Mouse (Mus musculus): ENCODE results near the gene Espl1. TPM values are rescaled to one million over a fixed set of nuclear protein-coding genes. Genes with fewer than 3 reads are reported as not detected.

The Espl1 gene
- total and polyA plus RNA-seq, 3 experiments: 15.8 to 145 (median 35.5) TPM

- DNase-seq (ENCODE audit: low spot score) (no peak), ATAC-seq (ENCODE audit: extremely low read depth, insufficient number of reproducible peaks, low FRiP score, poor library complexity, severe bottlenecking) (no peak)
- peaks cover 61% of the 10 kb centered on the region for H3K27me3 ChIP-seq (ENCODE audit: insufficient read depth, low read length)
- TF ChIP-seq GATA1 (IDR thresholded peaks at IDR 0.05; ENCODE audit: borderline replicate concordance, low read length): no peak
- H3K4me3 ChIP-seq (ENCODE audit: low read depth, low read length): no peak overlapping the region
- H3K9me3 ChIP-seq (replicated peaks): no peaks in the 10 kb centered on the region
- H3K4me1 ChIP-seq (ENCODE audit: insufficient read depth, low read depth, low read length): peaks cover 12% of the 10 kb centered on the region
- H3K36me3 ChIP-seq (replicated peaks): no peaks in the 10 kb centered on the region
Observed at GRCm38 (mm10) chr15:102271441-102271840, 24.6 kb upstream of the Espl1 start.

GRCm38 (mm10) chr15:102273982-102274716 lies 21.9 kb upstream of the Espl1 start:
- H3K27me3 ChIP-seq (ENCODE audit: insufficient read depth, low read length): peaks cover 45% of the 10 kb centered on the region
- H3K36me3 ChIP-seq (replicated peaks): no peaks in the 10 kb centered on the region
- DNase-seq (ENCODE audit: low spot score) (no peak), ATAC-seq (ENCODE audit: extremely low read depth, insufficient number of reproducible peaks, low FRiP score, poor library complexity, severe bottlenecking) (no peak)
- TF ChIP-seq GATA2 (IDR thresholded peaks at IDR 0.05; ENCODE audit: borderline replicate concordance, low read depth, low read length) (no peak), TAL1 (conservative IDR thresholded peaks at IDR 0.05; ENCODE audit: low read depth, low read length) (no peak), GATA1 (IDR thresholded peaks at IDR 0.05; ENCODE audit: borderline replicate concordance, low read length) (no peak), CTCF (IDR thresholded peaks at IDR 0.05; ENCODE audit: low read depth, low read length) (no peak), POLR2AphosphoS5 (IDR thresholded peaks at IDR 0.05; ENCODE audit: insufficient replicate concordance, low read depth, low read length) (no peak)
- H3K4me1 ChIP-seq (ENCODE audit: insufficient read depth, low read depth, low read length): peaks cover 17% of the 10 kb centered on the region
- no peak overlapping the region for H3K4me3 ChIP-seq (ENCODE audit: low read depth, low read length)
- H3K9me3 ChIP-seq (replicated peaks): no peaks in the 10 kb centered on the region

GRCm38 (mm10) chr15:102278726-102279091 lies 17.4 kb upstream of the Espl1 start:
- ATAC-seq (ENCODE audit: extremely low read depth, insufficient number of reproducible peaks, low FRiP score, poor library complexity, severe bottlenecking) (no peak), DNase-seq (ENCODE audit: low spot score) (no peak)
- peak overlapping the region; percentile 95 for H3K4me3 ChIP-seq (ENCODE audit: low read depth, low read length)
- TF ChIP-seq GATA1 (IDR thresholded peaks at IDR 0.05; ENCODE audit: borderline replicate concordance, low read length): no peak
- TF ChIP-seq GATA2 (IDR thresholded peaks at IDR 0.05; ENCODE audit: borderline replicate concordance, low read depth, low read length): no peak
- no peak for TF ChIP-seq CTCF (IDR thresholded peaks at IDR 0.05; ENCODE audit: low read depth, low read length)
- TF ChIP-seq TAL1 (conservative IDR thresholded peaks at IDR 0.05; ENCODE audit: low read depth, low read length): no peak
- TF ChIP-seq POLR2AphosphoS5 (IDR thresholded peaks at IDR 0.05; ENCODE audit: insufficient replicate concordance, low read depth, low read length): no peak
- peaks cover 44% of the 10 kb centered on the region for H3K4me1 ChIP-seq (ENCODE audit: insufficient read depth, low read depth, low read length)
- 0 out of 2 replicates have a peak, but pooled peaks cover 12% of the 10 kb centered on the region for H3K27me3 ChIP-seq (ENCODE audit: insufficient read depth, low read length)
- H3K36me3 ChIP-seq (replicated peaks): peaks cover 28% of the 10 kb centered on the region
- H3K9me3 ChIP-seq (replicated peaks): no peaks in the 10 kb centered on the region

- Histone ChIP-seq H3K27me3 (ENCODE audit: insufficient read depth, low read length) (0 out of 2 replicates have a peak, but pooled peaks cover 9% of the 10 kb centered on the region), H3K36me3 (replicated peaks) (peaks cover 29% of the 10 kb centered on the region), H3K9me3 (replicated peaks) (no peaks in the 10 kb centered on the region), H3K4me1 (ENCODE audit: insufficient read depth, low read depth, low read length) (peaks cover 50% of the 10 kb centered on the region), H3K4me3 (ENCODE audit: low read depth, low read length) (peak within 1 kb of the TSS; percentile 95)
- ATAC-seq (ENCODE audit: extremely low read depth, insufficient number of reproducible peaks, low FRiP score, poor library complexity, severe bottlenecking) (peak; percentile 54), DNase-seq (ENCODE audit: low spot score) (peak; percentile 94)
- no peak for TF ChIP-seq GATA1 (IDR thresholded peaks at IDR 0.05; ENCODE audit: borderline replicate concordance, low read length)
- no peak for TF ChIP-seq CTCF (IDR thresholded peaks at IDR 0.05; ENCODE audit: low read depth, low read length)
- TF ChIP-seq GATA2 (IDR thresholded peaks at IDR 0.05; ENCODE audit: borderline replicate concordance, low read depth, low read length): no peak
- no peak for TF ChIP-seq TAL1 (conservative IDR thresholded peaks at IDR 0.05; ENCODE audit: low read depth, low read length)
- no peak for TF ChIP-seq POLR2AphosphoS5 (IDR thresholded peaks at IDR 0.05; ENCODE audit: insufficient replicate concordance, low read depth, low read length)
Observed at GRCm38 (mm10) chr15:102279092-102279782, 16.8 kb upstream of the Espl1 start, which contains the start of gene Mfsd5. Mfsd5 (plus strand) TSS chr15:102279454.

- peaks cover 29% of the 10 kb centered on the region for H3K36me3 ChIP-seq (replicated peaks)
- ATAC-seq (ENCODE audit: extremely low read depth, insufficient number of reproducible peaks, low FRiP score, poor library complexity, severe bottlenecking) (peak; percentile 35), DNase-seq (ENCODE audit: low spot score) (peak; percentile 68)
- 0 out of 2 replicates have a peak, but pooled peaks cover 5% of the 10 kb centered on the region for H3K27me3 ChIP-seq (ENCODE audit: insufficient read depth, low read length)
- H3K4me3 ChIP-seq (ENCODE audit: low read depth, low read length): peak overlapping the region; percentile 95
- TF ChIP-seq GATA2 (IDR thresholded peaks at IDR 0.05; ENCODE audit: borderline replicate concordance, low read depth, low read length) (no peak), POLR2AphosphoS5 (IDR thresholded peaks at IDR 0.05; ENCODE audit: insufficient replicate concordance, low read depth, low read length) (no peak), CTCF (IDR thresholded peaks at IDR 0.05; ENCODE audit: low read depth, low read length) (no peak), TAL1 (conservative IDR thresholded peaks at IDR 0.05; ENCODE audit: low read depth, low read length) (no peak), GATA1 (IDR thresholded peaks at IDR 0.05; ENCODE audit: borderline replicate concordance, low read length) (no peak)
- peaks cover 51% of the 10 kb centered on the region for H3K4me1 ChIP-seq (ENCODE audit: insufficient read depth, low read depth, low read length)
- H3K9me3 ChIP-seq (replicated peaks): no peaks in the 10 kb centered on the region
Observed at GRCm38 (mm10) chr15:102279783-102280520, 16.1 kb upstream of the Espl1 start.

GRCm38 (mm10) chr15:102280623-102281022 lies 15.4 kb upstream of the Espl1 start:
- TF ChIP-seq GATA2 (IDR thresholded peaks at IDR 0.05; ENCODE audit: borderline replicate concordance, low read depth, low read length): no peak
- no peak for TF ChIP-seq GATA1 (IDR thresholded peaks at IDR 0.05; ENCODE audit: borderline replicate concordance, low read length)
- no peak for TF ChIP-seq TAL1 (conservative IDR thresholded peaks at IDR 0.05; ENCODE audit: low read depth, low read length)
- TF ChIP-seq CTCF (IDR thresholded peaks at IDR 0.05; ENCODE audit: low read depth, low read length): no peak
- TF ChIP-seq POLR2AphosphoS5 (IDR thresholded peaks at IDR 0.05; ENCODE audit: insufficient replicate concordance, low read depth, low read length): no peak
- no peak for ATAC-seq (ENCODE audit: extremely low read depth, insufficient number of reproducible peaks, low FRiP score, poor library complexity, severe bottlenecking)
- H3K4me3 ChIP-seq (ENCODE audit: low read depth, low read length): peak overlapping the region; percentile 95; the same call in 1 of the 2 replicates
- no peaks in the 10 kb centered on the region for H3K9me3 ChIP-seq (replicated peaks)
- peaks cover 51% of the 10 kb centered on the region for H3K4me1 ChIP-seq (ENCODE audit: insufficient read depth, low read depth, low read length)
- DNase-seq (ENCODE audit: low spot score): no peak
- peaks cover 31% of the 10 kb centered on the region for H3K36me3 ChIP-seq (replicated peaks)
- 0 out of 2 replicates have a peak, but pooled peaks cover 4% of the 10 kb centered on the region for H3K27me3 ChIP-seq (ENCODE audit: insufficient read depth, low read length)

All from G1E (cell line).